Mouse (Mus musculus) liver, adult (tissue): ENCODE measurements around the gene Elmo1.

ENCODE experiments used
- GATA4 ChIP-seq: IDR thresholded peaks from 2 replicates; pipeline ENCODE4 v1.6.1; 2014; ENCODE audit warnings: mild to moderate bottlenecking, low read length; ENCODE audit not compliant: insufficient replicate concordance

Elmo1 gene

DNA sequence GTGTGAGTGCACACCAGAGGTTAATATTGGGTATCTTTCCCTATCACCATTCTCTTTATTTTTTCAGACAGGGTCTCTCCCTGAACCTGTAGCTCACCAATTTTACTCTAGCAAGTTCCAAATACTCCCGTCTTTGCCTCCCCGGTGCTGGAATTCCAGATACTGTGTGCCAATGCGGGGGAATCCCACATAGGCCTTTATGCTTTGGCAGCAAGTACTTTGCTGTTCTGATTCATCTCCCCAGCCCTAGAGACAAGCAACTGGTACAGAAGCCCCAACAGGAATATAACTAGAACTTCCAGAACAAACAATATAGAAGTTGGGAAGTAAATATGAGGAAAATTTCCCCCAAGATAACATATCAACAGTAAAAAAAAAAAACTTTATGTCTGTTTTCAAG lies 13.2 kb upstream of the Elmo1 start:
- TF ChIP-seq GATA4, result no peak

DNA sequence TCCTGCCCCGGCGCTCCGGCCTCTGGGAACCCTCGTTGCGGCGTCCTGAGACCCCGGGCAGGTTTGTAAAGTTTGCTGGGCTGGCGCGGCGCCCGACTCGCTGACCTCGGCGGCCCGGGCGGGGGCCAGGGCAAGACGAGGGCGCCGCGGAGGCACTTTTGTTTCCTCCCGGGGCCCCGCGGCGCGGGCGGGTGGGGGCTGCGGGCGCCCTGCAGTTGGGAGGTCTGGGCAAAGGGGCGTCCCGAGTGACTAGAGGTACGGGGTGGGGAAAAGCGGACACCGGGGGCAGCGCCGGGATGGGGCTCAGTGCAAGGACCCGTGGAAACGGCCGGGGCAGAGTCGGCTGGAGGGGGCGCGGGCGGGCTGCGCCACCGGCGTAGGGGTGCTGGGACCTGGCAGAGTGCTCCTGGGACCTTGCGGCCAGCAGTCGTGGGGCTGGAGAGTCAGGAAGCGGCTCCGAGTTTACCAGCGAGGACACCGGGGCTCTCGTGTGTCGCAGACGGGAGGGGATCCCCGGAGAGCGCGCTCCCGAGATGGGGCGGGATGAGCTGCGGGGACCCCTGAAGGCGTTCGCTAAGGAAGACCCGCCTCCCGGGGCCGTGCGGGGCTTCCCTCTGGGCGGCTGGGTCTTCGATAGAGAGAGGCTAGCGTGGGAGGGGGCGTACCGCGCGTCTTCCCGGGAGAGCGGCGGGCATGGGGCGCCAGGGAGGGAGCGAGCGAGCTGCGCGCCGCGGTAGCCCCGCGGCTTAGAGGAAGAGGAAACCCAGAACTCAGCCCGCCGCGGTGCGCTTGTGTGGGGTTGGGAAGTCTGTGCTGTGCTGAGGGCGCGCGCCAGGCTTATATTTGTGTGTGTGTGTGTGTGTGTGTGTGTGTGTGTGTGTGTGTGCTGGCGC lies 561 bp downstream of the Elmo1 start:
- TF ChIP-seq GATA4, result no peak

- no peak for TF ChIP-seq GATA4
Measured at GRCm38 (mm10) chr13:20091604-20091926, 1.2 kb downstream of the Elmo1 start.

DNA sequence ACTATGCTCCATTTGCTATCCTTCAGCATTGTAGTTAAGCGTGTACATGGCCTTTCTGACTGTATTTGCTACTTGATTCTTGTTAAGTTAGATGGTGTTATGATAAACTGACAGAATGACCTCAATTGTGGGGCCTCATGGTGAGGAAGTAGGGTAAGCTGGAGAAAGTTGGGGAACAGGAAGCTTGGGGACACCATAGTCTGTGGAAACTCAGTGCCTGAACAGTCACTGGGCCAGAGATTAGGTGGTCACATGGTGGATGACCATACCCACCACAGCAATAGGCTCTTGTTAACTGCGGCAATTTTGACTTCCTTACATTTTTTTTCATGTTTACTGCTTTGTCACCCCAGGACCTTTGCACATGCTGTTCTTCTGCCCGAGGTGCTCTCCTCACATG lies 1.9 kb downstream of the Elmo1 start:
- no peak for TF ChIP-seq GATA4

- TF ChIP-seq GATA4, result no peak
Measured at GRCm38 (mm10) chr13:20093307-20094045, 3.1 kb downstream of the Elmo1 start.

- TF ChIP-seq GATA4, result no peak
Measured at GRCm38 (mm10) chr13:20094916-20095700, 4.7 kb downstream of the Elmo1 start.

DNA sequence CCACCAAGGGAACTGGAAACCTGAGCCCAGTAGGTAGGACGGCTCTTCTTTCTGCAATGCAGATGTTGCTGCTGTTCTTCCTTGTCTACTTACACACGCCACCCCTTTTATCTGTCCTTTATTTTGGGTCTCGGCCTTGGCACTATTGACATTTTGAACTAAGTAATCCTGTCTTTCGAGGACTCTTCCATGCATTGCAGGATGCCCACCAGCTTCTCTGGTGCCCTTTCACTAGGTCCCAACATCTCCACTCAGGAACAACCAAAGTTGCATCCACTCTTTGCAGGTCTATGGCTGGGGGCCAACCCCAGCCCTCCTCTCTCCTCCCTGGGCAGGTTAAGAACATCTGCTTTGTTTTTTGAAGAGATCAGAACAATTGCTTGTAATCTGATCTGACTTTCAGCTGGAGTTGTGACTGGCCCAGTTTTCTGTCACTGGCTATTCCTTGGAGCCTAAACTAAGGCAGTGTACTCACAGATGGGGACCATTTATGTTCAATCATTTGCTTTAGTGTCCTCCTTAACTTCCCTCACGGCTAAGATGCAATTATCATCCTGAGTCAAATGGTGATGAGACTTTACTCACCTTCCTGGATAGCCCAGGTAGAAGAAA lies 6.7 kb downstream of the Elmo1 start:
- TF ChIP-seq GATA4, result no peak

DNA sequence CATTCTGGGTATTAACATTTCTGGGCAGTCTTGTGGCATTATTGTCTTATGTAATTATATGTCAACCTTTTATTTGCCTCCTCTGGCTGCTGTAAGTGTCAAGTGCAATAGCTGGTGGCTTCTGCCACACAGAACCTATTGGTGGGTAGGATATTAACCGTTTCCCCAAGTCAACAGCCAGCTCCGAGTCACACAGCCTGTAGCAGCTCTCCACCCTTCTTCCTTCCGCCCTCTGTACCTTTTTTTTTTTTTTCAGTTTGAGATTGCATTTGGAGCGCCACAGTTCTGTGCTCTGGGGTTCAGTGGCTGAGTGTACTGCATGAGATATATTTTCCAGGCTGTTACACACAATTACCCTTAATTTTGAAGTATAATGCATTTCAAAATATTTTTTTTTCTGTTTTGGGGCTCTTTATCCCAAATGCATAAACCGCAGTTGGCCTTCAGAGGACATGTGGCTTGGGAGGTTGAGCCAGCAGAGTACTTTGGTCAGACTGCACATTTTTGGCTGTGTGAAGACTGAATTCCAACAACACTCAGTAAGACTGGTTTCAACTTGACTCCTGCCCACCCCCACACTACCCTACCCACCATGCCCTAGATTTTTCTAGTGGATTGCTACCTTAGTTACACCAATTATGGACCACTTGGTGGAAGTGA lies 7.7 kb downstream of the Elmo1 start:
- no peak for TF ChIP-seq GATA4

DNA sequence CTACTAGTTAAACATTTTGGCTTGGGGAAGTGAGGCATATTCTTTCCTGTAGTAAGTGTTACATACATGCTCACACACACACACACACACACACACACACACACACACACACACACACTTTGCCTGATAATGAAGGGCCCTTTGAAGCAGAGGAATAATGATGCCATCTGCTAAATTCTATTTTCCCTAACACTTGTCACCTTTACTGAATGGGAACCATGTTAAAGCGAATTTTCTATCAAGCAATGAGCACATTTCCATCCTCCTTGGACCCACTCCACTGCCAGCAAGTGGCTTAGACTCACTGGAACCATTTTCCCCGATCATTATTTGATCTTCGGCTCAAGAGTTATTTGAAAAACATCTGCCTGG lies 8.2 kb downstream of the Elmo1 start:
- TF ChIP-seq GATA4, result no peak

GRCm38 (mm10) chr13:20099546-20099945 lies 9.2 kb downstream of the Elmo1 start:
- no peak for TF ChIP-seq GATA4

GRCm38 (mm10) chr13:20100357-20100756 lies 10.0 kb downstream of the Elmo1 start:
- TF ChIP-seq GATA4, result no peak

DNA sequence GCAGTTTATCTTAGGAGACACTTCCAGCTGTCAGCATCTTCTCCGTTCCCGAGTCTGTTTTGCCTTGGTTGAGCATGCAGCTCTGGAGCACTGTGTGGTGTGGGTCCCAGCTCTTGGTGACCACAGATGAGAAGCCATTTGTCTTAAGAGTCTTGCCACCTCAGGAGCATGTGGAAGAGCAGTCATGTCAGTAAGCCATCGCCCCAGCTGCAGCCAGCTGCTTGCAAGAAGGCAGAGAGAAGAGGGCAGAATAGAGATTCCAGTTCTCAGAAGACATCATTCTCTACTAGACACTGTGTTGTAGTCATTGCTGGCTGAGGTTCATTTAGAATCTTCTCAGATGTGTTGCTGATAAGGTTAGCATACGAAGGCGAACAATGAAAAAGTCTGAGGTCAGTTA lies 11.3 kb downstream of the Elmo1 start:
- no peak for TF ChIP-seq GATA4

- TF ChIP-seq GATA4, result no peak
Measured at GRCm38 (mm10) chr13:20104791-20105190, 14.4 kb downstream of the Elmo1 start.

DNA sequence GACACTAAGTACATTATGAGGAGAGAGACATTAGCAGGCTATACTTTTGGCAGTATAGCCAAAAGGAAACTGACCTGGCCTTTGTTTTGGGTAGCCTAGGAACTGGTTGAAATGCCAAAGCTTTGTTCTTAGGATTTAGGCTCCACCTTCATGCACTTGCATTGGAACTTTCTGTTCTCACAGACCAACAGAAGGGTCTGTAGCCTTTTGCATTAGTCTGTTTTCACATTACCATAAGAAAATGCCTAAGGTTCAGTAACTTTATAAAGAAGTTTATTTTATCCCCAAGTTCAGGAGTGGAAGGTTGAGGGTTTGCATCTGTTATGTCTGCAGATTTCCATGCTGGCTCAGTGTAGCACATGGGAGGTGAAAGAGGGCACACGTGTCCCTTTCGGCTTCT lies 15.6 kb downstream of the Elmo1 start:
- TF ChIP-seq GATA4, result no peak

DNA sequence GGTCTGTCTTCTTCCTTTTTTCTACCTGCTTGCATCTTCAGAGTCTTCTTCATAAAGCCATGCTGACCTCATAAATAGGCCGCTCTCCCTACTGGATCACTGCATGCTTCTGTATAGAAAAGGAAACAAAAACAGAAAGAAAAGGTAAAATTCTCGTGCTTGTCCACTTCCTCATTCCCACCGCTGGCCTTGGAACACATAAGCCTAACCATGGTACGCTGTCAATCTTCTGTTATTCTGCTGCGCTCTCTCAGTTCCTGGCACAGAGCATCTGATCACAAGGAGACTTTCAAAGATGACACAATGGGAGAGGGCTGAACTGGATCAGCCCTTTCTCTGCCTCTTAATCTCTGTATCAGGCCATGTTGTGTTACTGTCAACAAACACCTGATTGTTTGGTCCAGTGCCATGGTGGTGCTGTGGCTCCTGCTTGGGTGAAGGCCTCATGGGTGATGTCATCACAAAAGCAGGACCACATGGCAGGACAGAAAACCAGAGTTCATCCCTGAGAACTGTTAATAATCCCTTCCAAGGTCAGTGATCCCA lies 17.6 kb downstream of the Elmo1 start:
- no peak for TF ChIP-seq GATA4

- TF ChIP-seq GATA4, result no peak
Measured at GRCm38 (mm10) chr13:20108956-20109355, 18.6 kb downstream of the Elmo1 start.
